Mouse (Mus musculus): ENCODE measurements around the gene Vps37d. TPM values are rescaled to one million over a fixed set of nuclear protein-coding genes. Genes with fewer than 3 reads are reported as not detected.
A peak's percentile ranks its signal among the peaks of the same experiment; 100 is the strongest.
"Not testable (repeated sequence)": the region's sequence is repeated elsewhere in the genome, so short reads cannot be mapped to it uniquely, and the experiment has no call there.

The Vps37d gene
- polyA plus RNA-seq, 1 experiment from 2014 or later = 17.8 TPM

DNA sequence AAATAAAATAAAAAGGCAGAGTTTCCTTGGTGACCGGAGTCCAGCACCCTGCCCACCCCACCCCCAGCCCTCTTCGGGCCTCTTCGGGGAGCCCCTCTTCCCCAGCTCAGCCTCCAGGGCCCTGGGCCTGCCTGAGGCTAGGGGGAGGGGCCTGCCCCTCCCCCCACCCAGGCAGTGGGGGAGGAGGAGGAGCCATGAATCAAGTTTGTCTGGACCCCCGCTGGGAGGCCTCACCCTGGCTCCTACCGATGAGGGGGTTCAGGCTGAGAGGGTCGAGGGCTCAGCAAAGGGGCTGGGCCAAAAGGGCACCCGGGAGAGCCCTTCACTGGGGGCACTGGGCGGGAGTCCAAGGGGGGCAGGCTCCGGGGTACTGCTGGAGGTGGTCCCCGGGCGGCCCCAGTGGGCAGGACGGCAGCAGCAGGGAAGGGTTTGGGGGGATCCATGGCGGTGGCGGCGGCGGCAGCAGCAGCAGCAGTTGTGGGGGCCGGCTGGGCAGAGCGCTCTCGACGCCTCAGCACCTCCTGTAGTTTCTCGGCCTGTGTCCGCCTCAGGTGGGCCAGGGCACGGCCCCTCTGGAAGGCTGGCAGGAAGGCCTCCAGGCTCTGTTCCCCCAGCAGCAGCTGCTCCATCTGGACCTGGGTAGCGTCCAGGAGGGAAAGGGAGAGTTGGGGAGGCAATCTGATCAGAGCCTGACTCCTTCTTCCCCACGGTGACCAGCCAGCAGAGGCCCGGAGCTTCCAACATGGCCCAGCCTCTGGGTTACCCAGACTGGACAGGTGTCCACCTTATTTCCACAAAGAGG, 4.5 kb downstream of the Vps37d start:
- 23% methylated on average over 26 of the region's 26 CpGs for WGBS
- H3K36me3 ChIP-seq = peaks cover 36% of the 10 kb centered on the region
- H3K9me3 ChIP-seq = no peaks in the 10 kb centered on the region
- no peak overlapping the region for H3K4me3 ChIP-seq
- H3K27ac ChIP-seq = no peak overlapping the region
- H3K4me1 ChIP-seq = peaks cover 23% of the 10 kb centered on the region
- no peaks in the 10 kb centered on the region for H3K27me3 ChIP-seq
- peak overlapping the region; percentile 40 for H3K4me2 ChIP-seq
- ATAC-seq (ENCODE audit: insufficient number of reproducible peaks, insufficient read depth, low FRiP score, low TSS enrichment, low read depth) = no peak
- peak overlapping the region; percentile 67 for H3K9ac ChIP-seq

DNA sequence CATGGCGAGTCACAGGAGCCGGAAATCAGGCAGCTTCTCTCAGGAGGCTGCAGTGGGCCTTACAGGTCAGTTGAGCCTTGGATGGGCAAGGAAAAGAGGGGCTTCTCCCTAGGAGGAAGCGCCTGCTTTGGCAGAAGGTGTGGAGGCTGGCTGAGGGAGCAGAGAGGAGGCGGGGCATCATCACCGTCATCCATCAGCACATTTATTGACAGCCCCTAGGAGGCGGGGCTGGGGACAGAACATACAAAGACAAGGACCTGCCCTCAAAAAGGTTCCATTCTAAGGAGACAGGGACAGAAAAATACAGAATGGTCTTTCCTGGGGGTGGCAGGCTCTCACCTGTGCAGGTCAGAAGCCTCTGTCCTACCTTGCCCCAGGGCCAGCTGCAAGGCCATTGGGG, 5.3 kb downstream of the Vps37d start:
- no peak for ATAC-seq (ENCODE audit: insufficient number of reproducible peaks, insufficient read depth, low FRiP score, low TSS enrichment, low read depth)
- H3K4me2 ChIP-seq = no peak overlapping the region
- no peak overlapping the region for H3K27ac ChIP-seq

DNA sequence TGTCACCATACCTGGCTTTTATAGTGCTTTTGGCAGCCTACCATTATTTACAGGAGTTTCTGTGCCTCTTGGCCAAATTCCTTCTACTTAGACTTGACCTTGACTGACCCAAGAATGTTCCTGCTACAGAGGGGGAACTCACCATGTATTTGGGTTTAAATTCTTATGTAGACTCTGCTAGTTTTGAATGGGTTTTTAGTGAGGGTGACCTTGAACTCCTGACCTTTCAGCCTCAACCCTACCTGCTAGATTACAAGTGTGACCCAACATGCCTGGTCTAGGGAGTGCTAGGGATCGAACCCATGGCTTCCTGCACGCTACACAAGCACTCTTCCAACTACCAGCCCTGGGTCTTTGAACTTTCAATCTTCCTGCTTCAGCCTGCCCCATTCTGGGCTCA, 6.0 kb downstream of the Vps37d start:
- Histone ChIP-seq H3K4me3 (no peak overlapping the region), H3K4me1 (peaks cover 21% of the 10 kb centered on the region), H3K9me3 (no peaks in the 10 kb centered on the region), H3K9ac (no peak overlapping the region), H3K36me3 (peaks cover 51% of the 10 kb centered on the region), H3K4me2 (no peak overlapping the region), H3K27me3 (no peaks in the 10 kb centered on the region), H3K27ac (no peak overlapping the region)
- ATAC-seq (ENCODE audit: insufficient number of reproducible peaks, insufficient read depth, low FRiP score, low TSS enrichment, low read depth) = no peak
- WGBS = 97% methylated on average over 2 of the region's 2 CpGs

More for the DNA sequence above, 5.3 kb downstream of the Vps37d start:
- no peaks in the 10 kb centered on the region for H3K9me3 ChIP-seq
- WGBS = 64% methylated on average over 6 of the region's 6 CpGs
- no peaks in the 10 kb centered on the region for H3K27me3 ChIP-seq
- H3K36me3 ChIP-seq = peaks cover 44% of the 10 kb centered on the region
- H3K4me3 ChIP-seq = no peak overlapping the region
- H3K4me1 ChIP-seq = peaks cover 23% of the 10 kb centered on the region
- H3K9ac ChIP-seq = no peak overlapping the region; the same call in 1 of the 2 replicates

DNA sequence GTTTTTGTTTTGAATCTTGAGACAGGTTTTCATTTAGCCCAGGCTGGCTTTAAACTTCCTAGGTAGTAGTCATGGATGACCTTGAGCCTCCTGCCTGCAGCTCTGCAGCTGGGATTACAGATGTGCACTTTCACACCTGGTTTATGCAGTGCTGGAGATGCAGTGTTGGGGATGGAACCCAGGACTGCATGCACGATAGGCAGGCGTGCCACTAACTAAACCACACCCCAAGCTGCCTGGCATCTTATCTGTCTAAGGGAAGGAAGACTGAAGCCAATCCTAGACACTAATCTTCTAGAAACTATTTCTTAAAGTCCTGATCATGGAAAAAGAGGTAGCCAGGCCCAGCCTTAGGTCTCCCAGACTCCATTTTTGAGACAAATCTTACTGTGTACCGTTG, 7.6 kb downstream of the Vps37d start:
- H3K36me3 ChIP-seq = peaks cover 59% of the 10 kb centered on the region

DNA sequence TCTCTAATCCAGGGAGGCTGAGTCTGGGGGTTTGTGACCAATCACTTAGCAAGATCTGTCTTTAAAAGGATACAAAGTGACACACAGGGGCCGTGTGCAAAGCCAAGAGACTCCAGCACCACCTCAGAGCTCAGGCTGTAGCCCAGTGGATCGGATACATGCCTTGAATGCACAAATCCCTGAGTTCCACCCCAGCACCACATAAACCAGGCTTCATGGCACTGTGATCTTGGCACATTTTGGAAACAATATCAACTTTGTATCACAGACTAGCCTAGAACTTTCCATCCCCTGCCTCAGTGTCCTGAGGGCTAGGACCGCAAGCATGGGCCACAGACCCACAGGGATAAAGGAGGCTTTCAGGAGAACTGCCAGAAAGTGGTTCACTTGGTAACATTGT, 12.1 kb downstream of the Vps37d start:
- no peaks in the 10 kb centered on the region for H3K9me3 ChIP-seq
- H3K27me3 ChIP-seq = no peaks in the 10 kb centered on the region
- H3K4me1 ChIP-seq = peaks cover 22% of the 10 kb centered on the region
- H3K4me3 ChIP-seq = peak overlapping the region; percentile 12
- no peak overlapping the region for H3K27ac ChIP-seq
- 0 out of 2 replicates have a peak overlapping the region, but pooled peaks have one; percentile 11 for H3K9ac ChIP-seq
- peak overlapping the region; percentile 95; the same call in 1 of the 2 replicates for H3K4me2 ChIP-seq
- ATAC-seq (ENCODE audit: insufficient number of reproducible peaks, insufficient read depth, low FRiP score, low TSS enrichment, low read depth) = no peak
- peaks cover 48% of the 10 kb centered on the region for H3K36me3 ChIP-seq
- WGBS = 91% methylated on average over 3 of the region's 3 CpGs

More for the DNA sequence above, 7.6 kb downstream of the Vps37d start:
- ATAC-seq (ENCODE audit: insufficient number of reproducible peaks, insufficient read depth, low FRiP score, low TSS enrichment, low read depth) = no peak
- Histone ChIP-seq H3K27me3 (no peaks in the 10 kb centered on the region), H3K4me2 (no peak overlapping the region), H3K4me1 (peaks cover 18% of the 10 kb centered on the region), H3K4me3 (no peak overlapping the region), H3K27ac (no peak overlapping the region), H3K9me3 (no peaks in the 10 kb centered on the region), H3K9ac (no peak overlapping the region)
- WGBS = 91% methylated on average over 3 of the region's 3 CpGs

DNA sequence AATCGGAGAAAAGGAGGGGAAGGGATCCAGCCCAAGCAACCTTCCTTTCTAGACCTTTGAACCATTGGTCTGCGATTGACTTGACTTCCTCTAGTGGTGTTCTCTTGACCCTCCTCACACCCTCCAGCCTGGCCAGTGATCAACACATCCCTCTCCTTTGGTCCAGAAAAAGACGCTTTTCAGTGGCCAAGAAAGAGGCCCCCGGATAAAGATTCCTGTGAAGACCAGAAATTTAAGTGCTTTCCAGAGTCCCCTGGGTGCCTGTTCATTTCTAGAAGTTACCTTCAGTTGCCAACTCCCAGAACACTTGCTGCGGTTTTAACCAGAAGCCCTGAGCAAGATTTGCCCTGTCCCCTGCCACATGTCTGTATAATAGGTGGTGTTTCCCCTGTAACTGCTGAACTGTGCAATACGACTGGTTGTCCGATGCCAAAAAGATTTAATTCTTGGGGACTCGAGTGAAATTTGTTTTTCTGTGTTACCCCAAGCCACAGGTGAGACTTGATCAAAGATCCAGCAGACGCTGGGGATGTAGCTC, 13.1 kb downstream of the Vps37d start, which contains the start of gene Bud23:
Bud23 (minus strand) TSS at position 51 of the 538 bp plus-strand sequence.
- H3K9ac ChIP-seq = peak within 1 kb of the TSS; percentile 90
- peaks cover 22% of the 10 kb centered on the region for H3K4me1 ChIP-seq
- H3K4me3 ChIP-seq = peak within 1 kb of the TSS; percentile 97
- H3K9me3 ChIP-seq; H3K27ac ChIP-seq; ATAC-seq (ENCODE audit: insufficient number of reproducible peaks, insufficient read depth, low FRiP score, low TSS enrichment, low read depth); H3K27me3 ChIP-seq: not testable (repeated sequence)
- H3K36me3 ChIP-seq = peaks cover 53% of the 10 kb centered on the region
- peak within 1 kb of the TSS; percentile 95 for H3K4me2 ChIP-seq
- WGBS = 75% methylated on average over 9 of the region's 9 CpGs

DNA sequence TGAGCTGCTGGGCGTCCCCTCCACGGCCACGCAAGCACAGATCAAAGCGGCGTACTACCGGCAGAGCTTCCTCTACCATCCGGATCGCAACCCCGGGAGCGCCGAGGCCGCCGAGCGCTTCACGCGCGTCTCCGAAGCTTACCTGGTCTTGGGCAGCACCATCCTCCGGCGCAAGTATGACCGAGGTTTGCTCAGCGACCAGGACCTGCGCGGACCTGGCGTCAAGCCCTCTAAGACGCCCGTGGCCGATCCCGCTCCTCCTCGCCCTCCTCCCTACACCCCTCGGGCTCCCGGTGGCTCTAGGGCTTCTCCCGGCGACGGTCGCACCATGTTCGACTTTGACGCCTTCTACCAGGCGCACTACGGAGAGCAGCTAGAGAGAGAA, 13.7 kb downstream of the Vps37d start:
- no peaks in the 10 kb centered on the region for H3K27me3 ChIP-seq
- peak overlapping the region; percentile 90 for H3K9ac ChIP-seq
- peaks cover 59% of the 10 kb centered on the region for H3K36me3 ChIP-seq
- no peak overlapping the region for H3K27ac ChIP-seq
- no peak for ATAC-seq (ENCODE audit: insufficient number of reproducible peaks, insufficient read depth, low FRiP score, low TSS enrichment, low read depth)
- H3K4me2 ChIP-seq = peak overlapping the region; percentile 95
- WGBS = 1% methylated on average over 39 of the region's 40 CpGs
- peaks cover 22% of the 10 kb centered on the region for H3K4me1 ChIP-seq
- H3K4me3 ChIP-seq = peak overlapping the region; percentile 97
- H3K9me3 ChIP-seq = no peaks in the 10 kb centered on the region

DNA sequence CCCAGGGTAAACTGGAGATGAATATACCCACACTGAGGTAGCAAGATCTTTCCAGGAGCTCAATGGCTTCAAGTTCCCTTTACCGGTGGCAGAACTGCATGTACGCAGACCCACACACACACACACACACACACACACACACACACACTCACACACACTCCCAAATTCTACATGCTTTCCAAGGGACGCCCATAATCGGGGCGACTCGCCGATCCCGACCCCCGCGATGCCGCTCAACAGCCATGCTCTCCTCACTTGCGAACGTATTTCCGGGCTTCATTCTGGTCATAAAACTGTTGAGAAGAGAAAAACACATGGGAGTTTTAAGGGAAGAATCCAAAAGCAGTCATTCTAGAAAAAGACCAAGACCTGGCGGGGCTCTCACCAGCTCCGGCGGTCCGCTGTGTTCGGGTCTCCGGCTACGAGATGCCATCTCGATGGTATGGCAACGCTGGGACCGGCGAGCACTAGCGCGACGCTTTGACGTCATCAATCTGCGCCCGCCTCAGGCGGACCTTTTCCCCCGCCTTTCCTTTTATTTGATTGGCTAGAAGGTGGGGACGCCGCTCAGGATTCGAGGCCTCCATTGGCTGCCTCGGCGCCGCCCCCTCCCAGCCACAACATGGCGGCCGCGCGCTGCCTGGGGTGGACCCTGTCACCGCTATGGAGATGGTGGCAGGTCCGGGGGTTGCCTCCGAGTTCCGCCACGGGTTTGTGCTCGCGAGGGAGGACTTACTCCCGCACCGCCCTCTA, 14.3 kb downstream of the Vps37d start, which contains the start of gene Dnajc30:
Dnajc30 (plus strand) TSS at position 574 of the 753 bp plus-strand sequence.
- H3K27ac ChIP-seq = no peak within 1 kb of the TSS
- peak within 1 kb of the TSS; percentile 97 for H3K4me3 ChIP-seq
- H3K4me1 ChIP-seq = peaks cover 22% of the 10 kb centered on the region
- H3K36me3 ChIP-seq = peaks cover 65% of the 10 kb centered on the region
- peak within 1 kb of the TSS; percentile 95 for H3K4me2 ChIP-seq
- H3K27me3 ChIP-seq = no peaks in the 10 kb centered on the region
- ATAC-seq (ENCODE audit: insufficient number of reproducible peaks, insufficient read depth, low FRiP score, low TSS enrichment, low read depth) = peak; percentile 95
- WGBS = under 1% methylated on average over 52 of the region's 52 CpGs
- peak within 1 kb of the TSS; percentile 90 for H3K9ac ChIP-seq
- no peaks in the 10 kb centered on the region for H3K9me3 ChIP-seq

DNA sequence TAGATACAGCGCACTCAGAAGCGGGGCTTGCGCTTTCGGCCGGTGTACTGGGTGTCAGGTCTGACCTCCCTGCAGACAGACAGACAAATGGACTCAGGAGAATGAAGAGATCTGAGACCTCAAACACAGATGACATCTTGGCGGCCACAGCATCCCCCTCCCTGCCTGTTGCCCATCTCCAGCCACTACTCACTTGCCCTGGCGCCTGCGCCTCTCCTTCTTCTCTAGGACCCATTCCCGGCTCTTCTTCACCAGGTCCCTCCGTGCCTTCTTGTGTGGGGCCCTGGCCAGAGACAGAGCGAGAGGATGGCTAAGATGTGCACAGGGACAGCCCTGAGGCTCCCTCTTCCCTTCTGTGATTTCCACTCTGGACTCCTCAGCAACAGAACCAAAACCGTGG, 24.7 kb downstream of the Vps37d start:
- no peak for ATAC-seq (ENCODE audit: insufficient number of reproducible peaks, insufficient read depth, low FRiP score, low TSS enrichment, low read depth)
- WGBS = 90% methylated on average over 12 of the region's 12 CpGs

DNA sequence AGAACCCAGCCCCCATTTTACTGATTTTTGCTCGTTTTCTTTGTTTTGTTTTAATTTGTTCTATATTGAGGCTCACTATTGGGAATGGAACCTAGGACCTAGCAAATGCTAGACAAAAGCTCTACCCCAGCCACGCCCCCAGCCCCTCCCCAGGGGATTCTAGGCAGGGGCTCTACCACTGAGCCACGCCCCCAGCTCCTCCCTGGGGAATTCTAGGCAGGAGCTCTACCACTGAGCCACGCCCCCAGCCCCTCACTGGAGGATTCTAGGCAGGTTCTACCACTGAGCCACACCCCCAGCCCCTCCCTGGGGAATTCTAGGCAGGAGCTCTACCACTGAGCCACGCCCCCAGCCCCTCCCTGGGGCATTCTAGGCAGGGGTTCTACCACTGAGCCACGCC, 28.8 kb downstream of the Vps37d start:
- ATAC-seq (ENCODE audit: insufficient number of reproducible peaks, insufficient read depth, low FRiP score, low TSS enrichment, low read depth); H3K9ac ChIP-seq; H3K27ac ChIP-seq; H3K27me3 ChIP-seq; H3K4me2 ChIP-seq; H3K4me3 ChIP-seq; H3K4me1 ChIP-seq; H3K9me3 ChIP-seq: not testable (repeated sequence)
- peaks cover 77% of the 10 kb centered on the region for H3K36me3 ChIP-seq
- WGBS = 88% methylated on average over 6 of the region's 6 CpGs

More for the DNA sequence above, 24.7 kb downstream of the Vps37d start:
- H3K27ac ChIP-seq = no peak overlapping the region
- no peak overlapping the region for H3K4me3 ChIP-seq
- no peaks in the 10 kb centered on the region for H3K27me3 ChIP-seq
- H3K4me1 ChIP-seq = peaks cover 4% of the 10 kb centered on the region; the same call in 1 of the 2 replicates
- H3K9me3 ChIP-seq = no peaks in the 10 kb centered on the region
- peaks cover 90% of the 10 kb centered on the region for H3K36me3 ChIP-seq
- no peak overlapping the region for H3K9ac ChIP-seq
- no peak overlapping the region for H3K4me2 ChIP-seq

DNA sequence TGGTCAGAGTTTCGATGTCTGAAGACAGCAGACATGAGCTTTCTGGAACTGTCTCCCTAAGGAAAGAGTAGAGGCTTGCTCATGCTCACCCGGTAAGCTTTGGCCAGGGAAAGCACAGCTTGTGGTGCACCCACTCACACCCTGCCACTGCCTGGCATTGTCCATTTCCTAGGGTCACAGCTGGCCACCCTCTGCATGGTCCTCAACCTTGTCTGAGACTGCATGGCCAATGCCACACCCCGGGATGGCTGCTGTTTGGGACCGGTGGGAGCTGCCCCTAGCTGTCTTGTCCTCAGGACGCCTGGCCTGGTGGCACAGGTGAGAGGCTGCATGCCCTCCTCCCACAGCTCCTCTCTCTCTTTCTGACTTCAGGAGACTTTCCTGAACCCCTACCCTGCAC, 29.5 kb downstream of the Vps37d start:
- Histone ChIP-seq H3K27me3 (no peaks in the 10 kb centered on the region), H3K4me2 (no peak overlapping the region), H3K4me1 (peaks cover 4% of the 10 kb centered on the region; the same call in 1 of the 2 replicates), H3K9ac (no peak overlapping the region), H3K4me3 (no peak overlapping the region), H3K36me3 (peaks cover 73% of the 10 kb centered on the region), H3K27ac (no peak overlapping the region), H3K9me3 (no peaks in the 10 kb centered on the region)
- no peak for ATAC-seq (ENCODE audit: insufficient number of reproducible peaks, insufficient read depth, low FRiP score, low TSS enrichment, low read depth)
- 93% methylated on average over 5 of the region's 5 CpGs for WGBS
